Mouse (Mus musculus): Measurements from ENCODE around the gene Map7d1. TPM values are rescaled to one million over a fixed set of nuclear protein-coding genes. Genes with fewer than 3 reads are reported as not detected.

Gene Map7d1
- polyA plus RNA-seq, 1 experiment, result 83.0 TPM

DNA sequence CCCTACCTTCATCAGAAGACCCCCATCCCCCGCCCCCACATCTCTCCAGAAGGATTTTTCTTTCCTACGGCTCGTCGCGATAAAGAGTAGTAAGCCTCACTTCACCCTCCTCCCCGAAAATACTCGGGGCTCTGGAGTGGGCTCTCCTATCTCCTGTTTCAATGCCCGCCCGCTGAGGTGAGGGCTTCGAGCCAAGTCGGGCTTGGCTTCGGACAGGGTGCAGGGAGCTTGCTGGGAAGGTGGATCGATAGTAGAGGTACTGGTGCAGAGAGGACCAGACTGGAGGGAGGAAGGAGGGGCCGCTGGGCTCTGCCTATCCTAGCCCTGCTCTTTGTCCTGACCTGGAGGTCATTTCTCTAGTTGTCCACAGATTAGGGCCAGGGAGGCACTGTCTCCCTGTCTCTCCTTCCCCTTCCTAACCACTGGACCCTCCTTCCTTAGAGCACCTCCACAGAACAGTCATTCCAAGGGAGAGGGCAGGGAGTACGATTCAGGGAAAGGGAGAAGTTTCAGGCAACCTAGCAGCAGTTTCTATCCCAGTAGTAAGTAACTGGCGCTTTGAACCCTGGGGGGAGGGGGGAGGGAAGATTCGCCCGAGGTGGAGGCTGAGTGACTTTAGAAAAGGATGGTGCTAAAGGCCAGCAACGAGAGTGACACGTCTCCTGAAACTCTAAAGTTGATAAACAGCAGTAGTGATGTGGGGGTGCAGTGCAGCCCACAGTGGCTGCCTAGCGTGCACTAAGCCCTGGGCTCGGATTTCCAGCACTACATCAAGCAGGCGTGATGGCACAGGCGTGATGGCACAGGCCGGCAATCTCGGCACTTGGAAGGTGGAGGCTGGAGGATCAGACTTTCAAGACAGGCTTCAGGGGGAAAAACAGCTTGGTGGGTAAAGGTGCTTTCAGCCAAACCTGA, 1.1 kb upstream of the Map7d1 start:
- Histone ChIP-seq H3K27ac (ENCODE audit: insufficient read depth, low read length) (peak overlapping the region; percentile 92), H3K4me3 (ENCODE audit: insufficient read depth, low read length) (peak overlapping the region; percentile 96), H3K4me1 (ENCODE audit: control insufficient read depth, insufficient read depth, low read length) (peaks cover 9% of the 10 kb centered on the region)
- peak; percentile 52 for TF ChIP-seq POLR2A (IDR thresholded peaks at IDR 0.05; ENCODE audit: low read depth, low read length)
- TF ChIP-seq CTCF (IDR thresholded peaks at IDR 0.05; ENCODE audit: borderline replicate concordance, insufficient read depth, low read length), result no peak

DNA sequence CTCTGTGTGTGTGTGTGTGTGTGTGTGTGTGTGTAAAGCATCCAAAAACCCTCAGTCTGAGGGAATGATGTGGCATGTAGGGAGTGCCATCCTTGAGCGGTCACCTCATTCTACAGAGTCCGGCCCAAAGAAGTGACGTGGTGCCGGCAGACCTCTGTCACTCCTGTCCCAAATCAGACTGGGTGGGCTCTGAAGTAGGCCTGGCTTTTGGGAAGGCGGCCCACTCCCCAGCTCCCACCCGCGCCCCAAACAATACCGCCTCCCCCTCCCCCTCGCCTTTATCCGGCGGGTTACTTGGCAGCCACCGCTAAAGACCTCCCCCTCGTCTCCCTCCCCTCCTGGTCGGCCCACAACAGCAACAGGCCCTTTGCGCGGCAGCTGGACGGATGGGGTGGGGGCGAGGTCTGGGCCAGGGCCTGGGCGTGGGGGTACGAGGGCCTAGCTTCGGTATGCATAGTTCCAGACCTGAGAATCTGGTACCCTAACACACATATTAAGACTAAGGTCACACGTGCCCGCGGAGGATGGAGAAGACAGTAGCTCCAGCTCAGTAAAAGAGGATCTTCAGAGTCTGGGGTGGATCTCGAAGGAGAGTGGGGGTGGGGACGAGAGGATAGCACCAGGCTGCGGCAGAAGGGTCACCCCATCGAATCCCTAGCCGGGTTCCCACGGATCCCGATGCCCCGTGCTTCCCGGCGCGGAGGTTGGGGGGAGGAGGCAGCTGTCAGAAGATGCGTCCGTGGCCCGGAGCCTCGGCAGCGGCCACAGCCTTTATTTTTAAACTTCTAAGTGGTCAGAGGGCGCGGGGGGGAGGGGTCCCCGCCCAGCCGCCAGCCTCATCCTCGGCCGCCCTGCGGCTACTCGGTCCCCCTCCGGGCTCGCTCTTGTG, 786 bp downstream of the Map7d1 start:
- Histone ChIP-seq H3K4me1 (ENCODE audit: control insufficient read depth, insufficient read depth, low read length) (peaks cover 24% of the 10 kb centered on the region), H3K27ac (ENCODE audit: insufficient read depth, low read length) (peak overlapping the region; percentile 61), H3K4me3 (ENCODE audit: insufficient read depth, low read length) (peak overlapping the region; percentile 96)
- no peak for TF ChIP-seq POLR2A (IDR thresholded peaks at IDR 0.05; ENCODE audit: low read depth, low read length)
- no peak for TF ChIP-seq CTCF (IDR thresholded peaks at IDR 0.05; ENCODE audit: borderline replicate concordance, insufficient read depth, low read length)

DNA sequence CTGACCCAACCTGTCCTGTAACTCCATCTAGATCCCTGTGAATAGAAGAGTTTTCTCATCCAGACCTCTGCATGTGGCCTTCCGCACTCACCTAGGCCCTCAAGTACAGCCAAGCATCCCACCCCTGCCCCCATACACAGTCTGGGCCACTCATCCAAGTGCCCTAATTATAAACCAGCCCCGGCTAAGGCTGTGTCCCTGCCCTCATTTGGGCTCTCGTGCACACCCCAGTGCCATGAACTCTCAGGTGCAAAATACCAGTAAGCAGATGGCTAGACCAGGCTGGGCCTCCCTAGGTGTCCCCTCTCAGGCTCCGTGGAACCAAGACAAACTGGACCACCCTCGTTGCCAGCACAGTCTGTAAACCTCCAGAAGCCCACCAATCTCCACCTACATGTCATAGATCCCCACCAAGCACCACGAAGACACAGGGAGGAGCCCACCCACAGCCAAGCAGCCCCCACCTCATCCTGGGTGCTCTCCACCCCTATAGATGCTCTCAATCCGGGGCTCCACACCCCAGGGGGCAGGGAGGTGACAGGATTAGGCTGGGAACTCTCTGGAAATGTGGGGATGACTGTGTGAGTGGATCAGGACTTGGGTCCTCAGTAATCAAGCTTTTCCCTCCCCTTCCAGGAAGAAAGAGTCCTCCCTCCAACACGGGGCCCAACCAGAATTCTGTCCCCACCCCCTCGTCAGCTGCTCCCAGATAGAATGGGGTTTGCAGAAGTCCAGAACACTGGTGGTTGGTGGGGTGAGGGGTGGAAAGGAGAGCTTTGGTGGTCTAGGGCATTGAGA, 1.6 kb downstream of the Map7d1 start:
- TF ChIP-seq CTCF (IDR thresholded peaks at IDR 0.05; ENCODE audit: borderline replicate concordance, insufficient read depth, low read length), result no peak
- TF ChIP-seq POLR2A (IDR thresholded peaks at IDR 0.05; ENCODE audit: low read depth, low read length), result peak; percentile 71
- H3K4me1 ChIP-seq (ENCODE audit: control insufficient read depth, insufficient read depth, low read length), result peaks cover 24% of the 10 kb centered on the region
- peak overlapping the region; percentile 96 for H3K4me3 ChIP-seq (ENCODE audit: insufficient read depth, low read length)
- H3K27ac ChIP-seq (ENCODE audit: insufficient read depth, low read length), result no peak overlapping the region

DNA sequence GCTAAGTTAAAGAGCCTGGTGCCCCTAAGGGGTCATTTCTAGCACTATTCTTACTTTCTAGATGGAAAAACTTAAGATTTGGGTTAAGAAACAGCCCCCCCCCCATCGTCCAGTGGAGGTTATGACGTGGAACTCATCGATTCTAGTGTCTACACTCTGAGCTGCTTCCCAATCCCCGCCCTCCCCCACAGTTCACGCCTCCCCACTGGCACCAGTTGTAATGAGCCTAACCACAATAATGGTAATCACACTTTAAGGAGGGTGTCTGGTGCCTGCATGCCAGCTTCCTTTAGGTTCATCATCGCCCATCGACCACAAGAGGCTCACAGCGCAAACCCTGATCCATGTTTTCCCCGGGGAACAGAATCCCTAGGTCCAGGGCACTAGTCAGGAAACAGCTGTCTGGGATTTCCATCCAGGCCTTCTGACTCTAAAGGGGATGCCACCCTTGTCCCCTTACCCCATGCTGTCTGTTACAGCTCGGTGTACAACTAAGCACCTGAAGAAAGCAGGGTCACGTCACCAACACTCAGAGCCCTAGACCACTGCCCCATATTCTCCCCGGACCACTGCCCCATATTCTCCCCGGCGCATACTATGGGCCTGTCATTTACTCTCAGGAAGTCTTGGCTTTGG, 2.4 kb downstream of the Map7d1 start:
- Histone ChIP-seq H3K4me3 (ENCODE audit: insufficient read depth, low read length) (peak overlapping the region; percentile 96), H3K4me1 (ENCODE audit: control insufficient read depth, insufficient read depth, low read length) (peaks cover 19% of the 10 kb centered on the region), H3K27ac (ENCODE audit: insufficient read depth, low read length) (no peak overlapping the region)
- TF ChIP-seq CTCF (IDR thresholded peaks at IDR 0.05; ENCODE audit: borderline replicate concordance, insufficient read depth, low read length), result no peak
- no peak for TF ChIP-seq POLR2A (IDR thresholded peaks at IDR 0.05; ENCODE audit: low read depth, low read length)

DNA sequence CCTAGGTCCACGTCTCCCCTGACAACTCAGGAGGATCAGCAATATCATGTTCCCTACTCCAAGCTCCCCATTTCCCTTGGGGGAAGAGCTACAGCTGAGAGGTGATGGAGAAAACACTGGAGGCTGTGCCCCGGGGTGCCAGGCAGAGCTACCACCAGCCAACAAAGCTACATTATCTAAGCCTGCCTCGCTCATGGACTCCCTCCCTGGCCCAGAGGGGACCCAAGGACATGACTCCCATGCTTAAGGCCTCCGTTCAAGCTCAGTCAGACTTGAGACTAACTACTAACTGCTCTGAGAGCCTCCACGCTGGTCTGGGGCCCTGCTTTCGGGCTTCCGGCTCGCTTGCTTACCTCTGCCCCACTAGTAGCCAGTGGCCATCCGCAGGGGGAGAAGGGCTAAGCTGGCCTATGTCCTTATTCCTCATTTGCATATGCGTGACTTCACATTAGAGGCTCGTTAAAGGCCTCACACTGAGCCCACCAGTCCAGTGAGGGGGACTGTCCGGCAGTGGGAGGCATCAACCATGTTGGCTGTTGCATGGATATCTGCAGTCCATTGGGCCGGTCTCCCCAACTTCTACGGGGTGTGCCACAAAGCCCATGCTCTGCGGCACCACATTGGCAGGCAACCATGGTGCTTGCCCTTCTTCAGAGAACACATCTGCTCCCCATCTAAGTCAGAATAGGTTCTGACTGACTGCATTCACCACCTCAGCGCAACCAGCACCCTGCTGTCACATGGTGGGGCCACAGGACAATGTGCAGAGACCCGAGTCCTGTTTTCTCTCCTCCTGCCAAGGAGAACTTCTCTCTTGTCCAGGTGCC, 3.5 kb downstream of the Map7d1 start:
- H3K4me3 ChIP-seq (ENCODE audit: insufficient read depth, low read length), result no peak overlapping the region
- no peak overlapping the region for H3K27ac ChIP-seq (ENCODE audit: insufficient read depth, low read length)
- H3K4me1 ChIP-seq (ENCODE audit: control insufficient read depth, insufficient read depth, low read length), result peaks cover 21% of the 10 kb centered on the region
- TF ChIP-seq POLR2A (IDR thresholded peaks at IDR 0.05; ENCODE audit: low read depth, low read length), result no peak
- TF ChIP-seq CTCF (IDR thresholded peaks at IDR 0.05; ENCODE audit: borderline replicate concordance, insufficient read depth, low read length), result no peak

DNA sequence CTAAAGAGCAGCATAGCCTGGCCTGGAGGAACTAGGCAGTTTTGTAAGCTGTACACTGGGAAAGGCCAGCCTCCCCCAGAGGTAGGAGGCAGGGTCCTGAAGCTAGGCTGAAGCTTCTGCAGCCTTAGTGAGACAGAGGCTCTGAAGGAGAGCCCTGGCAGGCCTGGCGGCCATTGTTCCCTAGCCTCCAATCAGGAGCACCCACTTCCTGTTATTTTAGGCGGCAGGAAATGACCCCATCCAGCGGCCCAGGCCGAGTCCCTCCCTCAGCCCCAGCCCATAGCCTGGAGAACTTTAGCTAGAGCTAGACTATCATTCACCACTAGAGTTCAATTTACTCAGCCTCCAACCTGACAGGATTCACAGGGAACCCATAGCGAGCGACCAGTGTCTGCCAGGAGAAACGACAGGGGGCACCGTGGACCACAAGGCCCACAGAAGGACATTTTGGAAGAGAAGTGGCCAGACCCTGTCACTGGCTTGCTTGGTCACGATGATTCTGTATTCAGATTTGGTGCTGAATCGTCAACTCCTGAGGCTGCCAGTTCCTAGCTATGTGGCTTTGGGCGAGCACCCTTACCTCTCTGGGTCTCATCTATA, 4.4 kb downstream of the Map7d1 start:
- no peak overlapping the region for H3K27ac ChIP-seq (ENCODE audit: insufficient read depth, low read length)
- H3K4me3 ChIP-seq (ENCODE audit: insufficient read depth, low read length), result no peak overlapping the region
- H3K4me1 ChIP-seq (ENCODE audit: control insufficient read depth, insufficient read depth, low read length), result peaks cover 23% of the 10 kb centered on the region
- TF ChIP-seq POLR2A (IDR thresholded peaks at IDR 0.05; ENCODE audit: low read depth, low read length) (no peak), CTCF (IDR thresholded peaks at IDR 0.05; ENCODE audit: borderline replicate concordance, insufficient read depth, low read length) (no peak)

DNA sequence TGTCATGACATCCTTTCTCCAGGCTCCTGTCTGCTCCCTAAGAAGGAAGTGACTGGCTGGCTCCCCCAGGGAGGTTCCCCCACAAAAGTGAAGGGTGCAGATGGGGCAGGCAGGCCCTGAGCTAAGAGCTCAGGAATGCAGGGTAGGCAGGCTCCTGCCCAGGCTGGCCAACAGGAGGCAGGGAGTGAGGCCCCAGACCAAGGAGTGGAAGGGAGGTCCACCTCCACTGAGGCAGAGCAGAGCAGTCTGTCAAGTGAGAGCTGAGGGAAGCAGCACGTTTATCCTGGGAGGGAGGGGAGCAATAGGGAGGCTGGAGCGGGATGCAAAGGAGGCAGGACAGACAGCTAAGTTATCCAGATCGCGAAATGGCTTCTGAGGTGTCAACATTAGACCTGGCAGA, 5.5 kb downstream of the Map7d1 start:
- no peak for TF ChIP-seq POLR2A (IDR thresholded peaks at IDR 0.05; ENCODE audit: low read depth, low read length)
- TF ChIP-seq CTCF (IDR thresholded peaks at IDR 0.05; ENCODE audit: borderline replicate concordance, insufficient read depth, low read length), result no peak
- Histone ChIP-seq H3K27ac (ENCODE audit: insufficient read depth, low read length) (no peak overlapping the region), H3K4me3 (ENCODE audit: insufficient read depth, low read length) (no peak overlapping the region), H3K4me1 (ENCODE audit: control insufficient read depth, insufficient read depth, low read length) (peaks cover 23% of the 10 kb centered on the region)

DNA sequence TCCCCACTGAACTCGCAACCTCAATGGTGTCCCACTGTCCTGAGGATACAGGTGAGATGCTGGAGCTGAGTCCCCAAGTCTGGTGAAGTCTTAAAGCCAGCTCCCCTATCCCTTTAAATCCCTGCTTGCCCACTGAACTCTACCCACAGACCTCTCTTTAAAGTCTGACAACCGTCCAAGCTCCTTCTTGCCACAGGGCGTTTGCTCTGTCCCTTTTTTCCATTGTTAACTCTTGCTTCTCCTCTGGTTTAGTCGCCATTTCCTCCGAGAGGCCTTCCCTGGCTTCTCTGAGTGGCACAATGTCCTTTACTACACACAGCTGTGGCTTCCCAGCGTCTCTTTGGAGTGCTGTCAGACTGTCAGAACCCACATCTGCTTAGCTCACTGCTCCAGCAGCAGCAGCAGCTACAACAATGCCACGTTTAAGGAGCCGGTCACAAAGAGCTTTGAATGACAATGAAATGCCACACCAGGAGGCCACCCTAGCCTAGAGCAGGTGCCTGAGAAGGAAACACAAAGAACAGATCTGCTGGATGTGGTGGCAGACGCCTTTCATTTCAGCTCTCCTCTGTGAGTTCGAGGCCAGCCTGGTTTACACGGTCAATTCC, 7.8 kb downstream of the Map7d1 start:
- Histone ChIP-seq H3K27ac (ENCODE audit: insufficient read depth, low read length) (no peak overlapping the region), H3K4me1 (ENCODE audit: control insufficient read depth, insufficient read depth, low read length) (peaks cover 23% of the 10 kb centered on the region), H3K4me3 (ENCODE audit: insufficient read depth, low read length) (no peak overlapping the region)
- TF ChIP-seq CTCF (IDR thresholded peaks at IDR 0.05; ENCODE audit: borderline replicate concordance, insufficient read depth, low read length), result no peak
- no peak for TF ChIP-seq POLR2A (IDR thresholded peaks at IDR 0.05; ENCODE audit: low read depth, low read length)
